Mouse (Mus musculus) CH12.LX (cell line): ENCODE measurements around the gene Tsg101.

ENCODE experiments used
- CTCF ChIP-seq, 2 experiments: IDR thresholded peaks in 1 of 2; conservative IDR thresholded peaks in 1 of 2; 2 replicates each; pipeline ENCODE4 v1.5.1; 2011 to 2012; ENCODE audit warnings: low read depth in 2 of 2, low read length in 2 of 2, improper control_type of control experiment in 1 of 2, inconsistent platforms in 1 of 2, mild to moderate bottlenecking in 1 of 2, moderate library complexity in 1 of 2
- E2F4 ChIP-seq: IDR thresholded peaks from 2 replicates; pipeline ENCODE4 v1.6.1; 2011; ENCODE audit warnings: low read depth, low read length, improper control_type of control experiment; ENCODE audit not compliant: insufficient replicate concordance
- HCFC1 ChIP-seq: IDR thresholded peaks from 2 replicates; pipeline ENCODE4 v1.6.1; 2012; ENCODE audit warnings: low read depth, mild to moderate bottlenecking, inconsistent platforms, low read length, improper control_type of control experiment
- MAX ChIP-seq: IDR thresholded peaks from 2 replicates; pipeline ENCODE4 v1.6.1; 2011; ENCODE audit warnings: low read length, improper control_type of control experiment
- POLR2A ChIP-seq: IDR thresholded peaks from 2 replicates; pipeline ENCODE4 v1.6.1; 2011; ENCODE audit warnings: low read depth, mild to moderate bottlenecking, improper control_type of control experiment, low read length
- RCOR1 ChIP-seq: conservative IDR thresholded peaks from 2 replicates; pipeline ENCODE4 v1.6.1; 2012; ENCODE audit warnings: low read depth, mild to moderate bottlenecking, inconsistent platforms, low read length, improper control_type of control experiment
- SMC3 ChIP-seq: IDR thresholded peaks from 2 replicates; pipeline ENCODE4 v1.6.1; 2011; ENCODE audit warnings: low read depth, low read length, improper control_type of control experiment
- TCF12 ChIP-seq: IDR thresholded peaks from 2 replicates; pipeline ENCODE4 v1.6.1; 2014; ENCODE audit warnings: low read depth, mild to moderate bottlenecking, inconsistent platforms, low read length, improper control_type of control experiment

DNA sequence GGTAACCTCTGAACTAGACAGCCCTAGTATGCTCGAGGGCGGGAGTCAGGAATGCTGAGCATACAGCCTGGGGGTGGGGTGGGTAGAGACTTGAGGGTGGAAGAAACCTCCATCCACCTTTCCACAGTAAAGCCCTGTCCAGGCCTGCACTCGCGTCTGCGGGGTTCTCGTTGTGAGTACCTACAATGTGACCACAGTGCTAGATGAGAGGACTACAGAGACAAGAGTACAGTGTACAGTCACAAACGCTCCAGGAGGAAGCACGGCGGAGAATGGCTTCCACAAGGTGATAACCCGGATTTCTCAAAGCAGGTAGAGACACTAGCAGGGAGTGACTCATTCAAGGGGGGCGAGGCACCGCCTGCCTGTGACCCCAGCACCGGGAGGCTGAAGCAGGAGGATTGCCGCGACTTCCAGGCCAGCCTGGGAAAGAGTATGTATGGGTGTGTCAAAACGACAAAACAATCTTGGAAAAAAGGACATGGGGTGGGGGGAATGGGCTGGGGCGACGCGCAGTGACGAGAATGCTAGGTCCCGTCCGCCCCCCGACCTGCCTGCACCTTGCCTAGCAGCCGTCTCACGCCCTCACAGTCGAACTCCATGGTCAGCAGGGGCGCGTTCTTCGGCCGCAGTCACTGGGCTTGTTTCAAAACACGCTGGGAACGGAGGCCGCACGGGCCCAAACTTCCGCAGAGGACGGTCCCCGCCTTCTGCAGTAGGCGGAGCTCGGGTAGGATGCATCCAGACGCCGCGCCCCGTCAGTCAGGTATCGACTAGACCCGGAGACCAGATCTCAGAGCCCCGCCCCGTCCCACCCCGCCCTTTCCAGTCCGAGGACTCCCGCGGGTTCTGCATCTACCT, 38.3 kb upstream of the Tsg101 start, which contains the start of gene Uevld:
- TF ChIP-seq CTCF (conservative IDR thresholded peaks at IDR 0.05 in 1 of 2, IDR thresholded peaks at IDR 0.05 in 1 of 2; ENCODE audit: low read depth in 2 of 2, low read length in 2 of 2) (no peak), E2F4 (no peak), HCFC1 (peak; percentile 70), POLR2A (peak; percentile 59), SMC3 (no peak), TCF12 (peak; percentile 39; the same call in 1 of the 2 replicates), RCOR1 (no peak), MAX (peak; percentile 71)
